Mouse (Mus musculus) erythroblast, embryonic 14.5 days (primary cell): ENCODE data around the gene Aldh1a1.

Experiments
- GATA1 ChIP-seq: IDR thresholded peaks from 2 replicates; pipeline ENCODE4 v1.6.1; 2012; ENCODE audit warnings: low read length, inconsistent platforms, mixed read lengths
- TAL1 ChIP-seq: IDR thresholded peaks from 3 replicates; pipeline ENCODE4 v1.6.1; 2012; ENCODE audit warnings: low read length, inconsistent platforms, mixed read lengths

DNA sequence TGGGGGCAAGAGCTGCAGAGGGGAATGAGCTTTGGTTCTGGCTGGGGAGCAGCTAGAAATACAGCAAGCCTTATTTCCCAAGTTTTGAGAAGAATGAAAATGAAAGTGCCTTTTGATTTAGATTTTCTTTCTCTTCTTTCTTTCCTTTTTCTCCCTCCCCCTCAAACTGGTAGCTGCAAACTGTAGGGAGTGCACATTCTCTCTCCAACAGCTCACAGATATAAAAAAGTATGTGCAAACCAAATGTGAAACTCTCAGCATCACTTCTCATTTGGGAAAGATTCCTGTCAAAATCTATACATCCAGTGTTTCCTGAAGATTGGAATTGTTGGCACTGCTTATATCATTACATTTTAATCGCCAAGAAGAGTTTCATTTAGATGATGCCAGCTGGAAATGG lies 110.7 kb downstream of the Aldh1a1 start:
- no peak for TF ChIP-seq TAL1
- TF ChIP-seq GATA1 = no peak
